Mouse (Mus musculus) forebrain, embryonic 11.5 days (tissue): ENCODE results near the gene Sun2. TPM values are rescaled to one million over a fixed set of nuclear protein-coding genes. Genes with fewer than 3 reads are reported as not detected.

Experiments
- ATAC-seq: fragments of 200-750 bp; cut with Nextera tagmentation; replicated peaks from 2 replicates; pipeline ENCODE4 v1.8.0; 2017; ENCODE audit warnings: moderate TSS enrichment; ENCODE audit not compliant: low FRiP score
- DNase-seq: peaks from one replicate; pipeline ENCODE4 v3.0.0-alpha.2; 2017; ENCODE audit warnings: low spot score
- H3K27ac ChIP-seq: fragments of 300-500 bp; sonication (generic); 2 replicates; pipeline ENCODE4 v1.5.1; 2014; ENCODE audit warnings: low read depth, low read length
- H3K27me3 ChIP-seq: fragments of 300-500 bp; sonication (generic); 2 replicates; pipeline ENCODE4 v1.6.1; 2014; ENCODE audit warnings: mild to moderate bottlenecking, low read length, mixed read lengths; ENCODE audit not compliant: control insufficient read depth, insufficient read depth
- H3K36me3 ChIP-seq: fragments of 300-500 bp; sonication (generic); 2 replicates; pipeline ENCODE4 v1.6.1; 2014; ENCODE audit warnings: mild to moderate bottlenecking, low read length, moderate library complexity, mixed read lengths; ENCODE audit not compliant: control insufficient read depth, insufficient read depth
- H3K4me1 ChIP-seq: fragments of 300-500 bp; sonication (generic); replicated peaks from 2 replicates; pipeline ENCODE4 v1.6.1; 2014; ENCODE audit warnings: low read length, mixed read lengths; ENCODE audit not compliant: control insufficient read depth, insufficient read depth
- H3K4me2 ChIP-seq: fragments of 300-500 bp; sonication (generic); 2 replicates; pipeline ENCODE4 v1.6.1; 2014; ENCODE audit warnings: low read depth, mild to moderate bottlenecking, low read length, moderate library complexity, mixed read lengths; ENCODE audit not compliant: severe bottlenecking
- H3K4me3 ChIP-seq: fragments of 300-500 bp; sonication (generic); 2 replicates; pipeline ENCODE4 v1.5.1; 2014; ENCODE audit warnings: low read depth, low read length
- H3K9ac ChIP-seq: fragments of 300-500 bp; sonication (generic); 2 replicates; pipeline ENCODE4 v1.6.1; 2014; ENCODE audit warnings: low read length
- H3K9me3 ChIP-seq: fragments of 300-500 bp; sonication (generic); 2 replicates; pipeline ENCODE4 v1.6.1; 2016; ENCODE audit warnings: low read length, mixed read lengths; ENCODE audit not compliant: control insufficient read depth
- WGBS: fragments of 180-500 bp; shearing (Covaris S2); extraction: QIAGEN DNeasy Blood & Tissue Kit; methylation state at CpG from one replicate; pipeline ENCODE4 v1.1.7; 2014; 5-methylcytosine and 5-hydroxymethylcytosine counted together
- polyA plus RNA-seq: library from polyadenylated mRNA; unstranded; fragments of >200 nt; fragmentation: Nextera tagmentation; extraction: Ambion mirVana; gene quantifications from 2 replicates; pipeline ENCODE4 v1.2.1, GENCODE M21; 2014

The Sun2 gene
- polyA plus RNA-seq, 1 experiment from 2014 or later = 4.3 TPM

GRCm38 (mm10) chr15:79774117-79775027, 32.0 kb upstream of the Sun2 start:
- Histone ChIP-seq H3K4me2 (peak overlapping the region; percentile 74), H3K9ac (peak overlapping the region; percentile 68), H3K4me3 (peak overlapping the region; percentile 63), H3K27ac (peak overlapping the region; percentile 28; the same call in 1 of the 2 replicates), H3K4me1 (peaks cover 5% of the 10 kb centered on the region; the same call in 1 of the 2 replicates), H3K27me3 (no peaks in the 10 kb centered on the region), H3K36me3 (no peaks in the 10 kb centered on the region), H3K9me3 (no peaks in the 10 kb centered on the region)
- under 1% methylated on average over 50 of the region's 50 CpGs for WGBS
- ATAC-seq (peak; percentile 98), DNase-seq (peak; percentile 93)

DNA sequence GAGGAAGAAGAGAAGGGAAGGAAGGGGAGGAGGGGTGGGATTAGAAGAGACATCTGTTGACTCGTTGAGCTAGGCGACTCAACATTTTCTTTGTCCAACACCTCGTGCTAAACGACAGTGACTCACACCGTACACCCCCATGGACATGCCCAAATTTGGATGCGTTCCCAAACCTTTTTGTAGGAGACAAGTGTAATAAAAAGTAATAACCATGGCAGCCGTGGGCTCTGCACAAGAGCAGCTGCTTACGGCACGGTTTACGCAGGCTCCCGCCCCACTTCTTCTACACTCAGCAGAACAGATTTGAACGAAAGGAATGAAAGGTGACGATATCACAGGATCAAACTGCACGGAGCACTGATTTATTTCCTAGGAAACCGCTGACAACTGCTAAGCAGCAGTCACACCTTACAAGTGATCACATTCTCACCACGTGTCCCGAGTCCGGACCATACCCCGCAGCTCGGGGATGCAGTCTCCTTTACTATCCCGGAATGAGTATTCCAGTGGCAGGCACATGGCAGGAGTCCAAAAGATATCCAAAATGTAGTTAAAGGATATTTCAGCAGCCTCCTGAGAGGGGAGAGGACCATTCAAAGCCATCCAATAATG, 28.4 kb upstream of the Sun2 start:
- WGBS = 89% methylated on average over 21 of the region's 21 CpGs
- no peaks in the 10 kb centered on the region for H3K9me3 ChIP-seq
- H3K36me3 ChIP-seq = no peaks in the 10 kb centered on the region
- no peaks in the 10 kb centered on the region for H3K27me3 ChIP-seq
- no peak for DNase-seq
- H3K27ac ChIP-seq = no peak overlapping the region
- H3K4me2 ChIP-seq = no peak overlapping the region
- ATAC-seq = no peak
- H3K4me1 ChIP-seq = peaks cover 5% of the 10 kb centered on the region; the same call in 1 of the 2 replicates
- H3K4me3 ChIP-seq = no peak overlapping the region
- H3K9ac ChIP-seq = no peak overlapping the region

DNA sequence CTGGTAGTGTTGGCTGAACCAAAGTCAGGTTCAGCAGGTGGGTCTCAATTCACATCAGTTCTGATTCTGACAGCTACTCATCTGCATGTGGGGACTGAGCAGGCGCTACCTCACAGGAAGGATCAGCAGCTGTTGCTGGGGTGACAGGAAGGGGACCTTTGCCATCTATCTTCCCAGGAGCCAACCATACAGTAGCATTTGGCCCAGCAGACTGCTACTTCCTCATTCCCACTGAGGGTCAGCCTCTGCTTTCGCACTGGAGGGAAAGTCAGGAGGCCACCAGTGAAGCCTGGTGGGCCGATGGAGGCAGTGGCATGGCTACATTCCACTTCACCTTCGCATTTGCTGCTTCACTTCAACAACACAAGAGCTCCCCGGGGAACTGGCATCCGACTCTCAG, 26.0 kb upstream of the Sun2 start:
- Histone ChIP-seq H3K27me3 (no peaks in the 10 kb centered on the region), H3K4me3 (no peak overlapping the region), H3K36me3 (no peaks in the 10 kb centered on the region; the same call in 1 of the 2 replicates), H3K9ac (no peak overlapping the region), H3K9me3 (no peaks in the 10 kb centered on the region), H3K4me1 (peaks cover 1% of the 10 kb centered on the region; the same call in 1 of the 2 replicates), H3K4me2 (no peak overlapping the region), H3K27ac (no peak overlapping the region)
- 60% methylated on average over 6 of the region's 6 CpGs for WGBS
- no peak for DNase-seq
- no peak for ATAC-seq

GRCm38 (mm10) chr15:79767327-79767961, 25.1 kb upstream of the Sun2 start:
- DNase-seq (no peak), ATAC-seq (no peak)
- Histone ChIP-seq H3K9ac (no peak overlapping the region), H3K9me3 (no peaks in the 10 kb centered on the region), H3K27ac (no peak overlapping the region), H3K4me1 (no peaks in the 10 kb centered on the region), H3K36me3 (no peaks in the 10 kb centered on the region; the same call in 1 of the 2 replicates), H3K4me2 (no peak overlapping the region), H3K4me3 (no peak overlapping the region), H3K27me3 (no peaks in the 10 kb centered on the region)
- WGBS = 92% methylated on average over 16 of the region's 16 CpGs

GRCm38 (mm10) chr15:79766586-79767071, 24.3 kb upstream of the Sun2 start:
- Histone ChIP-seq H3K9me3 (no peaks in the 10 kb centered on the region), H3K27ac (no peak overlapping the region), H3K4me3 (no peak overlapping the region), H3K4me1 (no peaks in the 10 kb centered on the region), H3K27me3 (no peaks in the 10 kb centered on the region), H3K9ac (no peak overlapping the region), H3K4me2 (no peak overlapping the region), H3K36me3 (no peaks in the 10 kb centered on the region; the same call in 1 of the 2 replicates)
- 89% methylated on average over 10 of the region's 10 CpGs for WGBS
- ATAC-seq (no peak), DNase-seq (no peak)

DNA sequence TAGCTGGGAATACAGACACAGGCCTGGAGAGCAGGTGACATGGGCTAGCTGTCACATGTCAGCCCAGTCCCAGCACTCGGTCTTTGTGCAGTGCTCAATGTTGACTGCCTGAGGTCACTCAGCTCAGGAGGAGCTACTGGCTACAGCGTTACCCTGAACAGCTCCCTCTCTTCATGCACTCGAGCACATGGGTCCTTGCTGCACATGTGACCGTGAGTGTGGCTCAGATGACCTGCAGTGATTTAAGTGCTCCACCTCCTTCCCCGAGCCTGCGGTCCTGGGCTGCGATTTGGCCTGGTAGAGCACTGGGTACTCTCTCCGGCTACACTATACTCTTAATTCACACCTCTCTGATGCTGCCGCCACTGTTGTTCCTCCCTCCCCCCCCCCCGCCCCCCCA, 23.8 kb upstream of the Sun2 start:
- Histone ChIP-seq H3K4me3 (no peak overlapping the region), H3K4me1 (no peaks in the 10 kb centered on the region), H3K36me3 (no peaks in the 10 kb centered on the region; the same call in 1 of the 2 replicates), H3K9ac (no peak overlapping the region), H3K27ac (no peak overlapping the region), H3K4me2 (no peak overlapping the region), H3K9me3 (no peaks in the 10 kb centered on the region), H3K27me3 (no peaks in the 10 kb centered on the region)
- no peak for ATAC-seq
- DNase-seq = no peak
- 76% methylated on average over 10 of the region's 10 CpGs for WGBS

GRCm38 (mm10) chr15:79765361-79765760, 23.0 kb upstream of the Sun2 start:
- H3K9me3 ChIP-seq = no peaks in the 10 kb centered on the region
- WGBS = 83% methylated on average over 2 of the region's 2 CpGs
- no peaks in the 10 kb centered on the region for H3K27me3 ChIP-seq
- H3K4me3 ChIP-seq = no peak overlapping the region
- no peaks in the 10 kb centered on the region for H3K4me1 ChIP-seq
- H3K9ac ChIP-seq = no peak overlapping the region
- ATAC-seq (no peak), DNase-seq (no peak)
- no peak overlapping the region for H3K27ac ChIP-seq
- no peak overlapping the region for H3K4me2 ChIP-seq
- no peaks in the 10 kb centered on the region; the same call in 1 of the 2 replicates for H3K36me3 ChIP-seq

DNA sequence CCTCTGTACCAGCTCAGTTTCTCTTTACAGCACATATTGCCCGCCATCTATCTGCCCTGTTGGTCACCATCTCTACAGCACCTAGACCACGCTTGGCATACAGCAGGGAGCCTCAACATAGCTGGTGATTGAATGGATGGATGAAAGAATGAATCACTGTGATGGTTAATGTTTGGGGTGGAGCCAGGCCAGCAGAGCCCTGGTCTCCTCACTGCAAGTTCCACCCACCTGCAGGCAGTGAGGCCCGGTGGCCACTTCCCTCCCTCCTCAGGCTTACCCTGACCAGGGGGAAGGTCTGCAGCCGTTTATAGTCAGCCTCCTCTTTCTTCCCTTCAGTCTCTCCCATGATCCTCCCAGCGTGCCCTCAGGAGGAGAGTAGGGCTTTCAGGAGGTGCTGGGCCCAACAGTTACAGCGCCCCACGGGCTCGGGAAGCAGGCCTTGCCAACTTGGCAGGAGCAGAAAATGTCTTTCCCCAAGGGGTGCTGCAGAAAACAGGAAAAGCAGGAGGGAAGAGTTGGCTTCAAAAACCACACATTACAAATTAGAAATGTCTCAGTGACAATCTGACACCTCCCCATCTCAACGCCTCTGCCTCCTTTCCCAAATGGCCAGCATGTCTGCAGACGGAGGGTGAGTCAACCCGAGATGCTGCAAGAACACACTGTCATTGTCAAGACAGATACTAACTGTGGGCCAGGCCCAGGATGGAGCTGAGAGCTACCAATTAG, 22.4 kb upstream of the Sun2 start:
- ATAC-seq (no peak), DNase-seq (no peak)
- H3K36me3 ChIP-seq = no peaks in the 10 kb centered on the region; the same call in 1 of the 2 replicates
- no peak overlapping the region for H3K9ac ChIP-seq
- no peaks in the 10 kb centered on the region for H3K9me3 ChIP-seq
- no peaks in the 10 kb centered on the region for H3K27me3 ChIP-seq
- WGBS = 88% methylated on average over 11 of the region's 11 CpGs
- H3K4me2 ChIP-seq = no peak overlapping the region
- H3K4me3 ChIP-seq = no peak overlapping the region
- no peak overlapping the region for H3K27ac ChIP-seq
- no peaks in the 10 kb centered on the region for H3K4me1 ChIP-seq
